Mouse (Mus musculus): ENCODE data around the gene Sec14l1. TPM values are rescaled to one million over a fixed set of nuclear protein-coding genes. Genes with fewer than 3 reads are reported as not detected.

Gene Sec14l1
- polyA plus RNA-seq, 1 experiment from 2014 or later: 47.8 TPM

DNA sequence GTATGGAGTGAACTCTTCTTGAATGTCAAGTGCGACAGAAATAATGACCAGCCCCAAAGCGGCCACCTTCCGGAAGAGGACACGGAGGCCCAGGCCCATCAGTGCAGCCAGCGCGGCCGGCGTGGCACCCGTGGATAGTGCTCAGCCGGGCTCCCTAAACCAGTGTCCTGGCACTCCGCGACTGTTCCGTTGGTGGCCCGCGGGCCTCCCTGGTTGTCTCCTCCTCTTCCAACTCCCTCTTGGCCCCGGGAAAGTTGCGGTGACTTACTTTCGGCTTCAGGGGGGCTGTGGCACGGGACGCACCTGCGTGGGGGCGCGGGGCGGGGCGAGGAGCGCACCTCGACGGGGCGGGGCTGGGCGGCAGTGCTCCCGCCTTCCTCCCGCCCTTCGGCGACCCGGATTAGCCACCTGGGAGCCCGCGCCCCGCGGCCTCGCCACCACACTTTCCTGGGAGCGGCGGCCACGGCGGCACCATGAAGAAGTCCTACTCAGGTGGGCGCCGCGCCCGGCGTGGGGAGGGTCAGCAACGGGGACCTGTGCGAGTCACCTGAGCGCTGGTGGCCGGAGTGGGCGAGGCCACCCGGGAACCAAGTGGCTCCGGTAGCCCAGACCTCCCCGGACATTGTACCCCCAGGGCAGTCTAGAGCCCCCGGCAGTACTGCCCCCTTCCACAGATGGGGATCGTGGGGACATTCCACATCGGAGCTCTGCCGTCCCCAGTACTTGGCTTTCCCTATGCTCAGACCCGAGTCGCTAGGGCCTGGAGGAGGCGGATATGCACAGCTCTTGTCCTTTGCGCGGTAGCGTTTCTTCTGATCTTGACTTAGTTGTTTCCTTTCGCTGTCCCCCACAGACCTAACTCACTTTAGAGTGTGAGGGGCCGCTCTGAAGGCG lies 84.6 kb downstream of the Sec14l1 start, which contains the start of gene Sept9:
Gene Sept9 (plus strand): TSS at position 380 of the 894 bp plus-strand sequence.
- no peaks in the 10 kb centered on the region for H3K36me3 ChIP-seq
- H3K27ac ChIP-seq: peak within 1 kb of the TSS; percentile 79
- DNase-seq (ENCODE audit: low spot score): peak; percentile 70
- H3K9me3 ChIP-seq (replicated peaks): no peaks in the 10 kb centered on the region
- H3K27me3 ChIP-seq (ENCODE audit: low read depth, poor library complexity, severe bottlenecking): peaks cover 84% of the 10 kb centered on the region
- H3K4me1 ChIP-seq: peaks cover 45% of the 10 kb centered on the region
- under 1% methylated on average over 70 of the region's 70 CpGs for WGBS
- H3K4me3 ChIP-seq: peak within 1 kb of the TSS; percentile 63

DNA sequence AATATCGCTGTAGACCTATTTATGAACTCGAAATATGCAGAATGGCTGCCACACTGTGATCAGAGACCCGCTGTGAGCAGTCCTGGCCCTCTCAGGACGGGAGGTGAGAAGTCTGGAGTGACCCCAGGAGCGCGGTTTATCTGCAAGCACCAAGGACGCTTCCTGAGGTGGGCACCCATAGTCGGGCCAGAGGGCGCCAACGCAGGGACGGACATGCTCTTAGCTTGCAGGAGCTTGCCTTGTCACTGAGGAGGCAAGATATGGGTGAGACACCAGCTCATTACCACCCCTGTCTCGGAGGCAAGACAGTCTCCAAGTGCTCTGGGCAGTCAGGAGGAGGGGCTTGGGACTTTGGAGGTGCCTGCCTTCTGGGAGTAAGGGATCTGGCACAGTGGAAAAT lies 86.9 kb downstream of the Sec14l1 start:
- no peaks in the 10 kb centered on the region for H3K36me3 ChIP-seq
- no peaks in the 10 kb centered on the region for H3K9me3 ChIP-seq (replicated peaks)
- H3K4me3 ChIP-seq: no peak overlapping the region
- peaks cover 56% of the 10 kb centered on the region for H3K4me1 ChIP-seq
- 82% methylated on average over 12 of the region's 12 CpGs for WGBS
- DNase-seq (ENCODE audit: low spot score): no peak
- H3K27ac ChIP-seq: no peak overlapping the region
- H3K27me3 ChIP-seq (ENCODE audit: low read depth, poor library complexity, severe bottlenecking): peaks cover 77% of the 10 kb centered on the region

DNA sequence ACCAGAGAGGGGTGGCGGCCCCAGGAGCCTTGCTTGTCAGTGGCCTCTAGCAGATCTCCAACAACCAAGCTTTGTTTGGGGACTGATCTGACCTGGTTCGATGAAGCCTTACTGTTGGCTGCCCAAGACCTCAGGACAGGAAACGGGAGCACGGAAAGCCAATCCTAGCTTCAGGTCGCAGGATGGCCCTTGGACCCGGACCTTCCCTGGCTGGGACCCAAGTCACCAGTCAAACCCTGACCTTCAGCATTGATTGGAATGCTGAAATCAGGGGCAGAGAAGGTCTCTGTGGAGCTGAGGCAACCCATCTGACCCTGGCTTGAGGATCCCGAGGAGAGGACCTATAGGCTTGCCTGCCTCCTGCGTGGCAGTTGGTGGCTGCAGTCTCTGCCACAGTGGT lies 89.6 kb downstream of the Sec14l1 start:
- Histone ChIP-seq H3K36me3 (no peaks in the 10 kb centered on the region), H3K27me3 (ENCODE audit: low read depth, poor library complexity, severe bottlenecking) (peaks cover 49% of the 10 kb centered on the region), H3K4me3 (no peak overlapping the region), H3K27ac (peak overlapping the region; percentile 15; the same call in 1 of the 2 replicates), H3K4me1 (peaks cover 68% of the 10 kb centered on the region), H3K9me3 (replicated peaks) (no peaks in the 10 kb centered on the region)
- 88% methylated on average over 8 of the region's 8 CpGs for WGBS
- DNase-seq (ENCODE audit: low spot score): no peak

DNA sequence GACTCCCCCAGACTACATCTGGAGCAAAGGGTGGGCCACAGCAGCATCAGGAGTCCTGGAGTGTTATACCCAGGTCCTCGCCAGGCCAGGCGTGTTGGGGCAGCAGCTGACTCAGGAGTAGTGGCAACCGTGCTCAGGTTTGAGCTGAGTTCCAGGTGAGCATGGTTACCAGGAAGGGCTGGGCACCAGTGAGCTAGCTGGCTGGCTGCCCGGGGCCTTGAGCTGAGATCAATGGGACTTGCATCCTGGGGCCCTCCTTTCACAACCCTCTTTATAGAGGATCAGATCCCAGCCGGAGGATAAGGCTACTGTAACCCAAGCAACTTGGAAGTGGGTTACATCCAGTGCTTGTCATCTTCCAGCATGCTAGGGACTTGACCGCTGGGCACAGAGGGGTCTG lies 90.1 kb downstream of the Sec14l1 start:
- DNase-seq (ENCODE audit: low spot score): no peak
- H3K4me1 ChIP-seq: peaks cover 63% of the 10 kb centered on the region

DNA sequence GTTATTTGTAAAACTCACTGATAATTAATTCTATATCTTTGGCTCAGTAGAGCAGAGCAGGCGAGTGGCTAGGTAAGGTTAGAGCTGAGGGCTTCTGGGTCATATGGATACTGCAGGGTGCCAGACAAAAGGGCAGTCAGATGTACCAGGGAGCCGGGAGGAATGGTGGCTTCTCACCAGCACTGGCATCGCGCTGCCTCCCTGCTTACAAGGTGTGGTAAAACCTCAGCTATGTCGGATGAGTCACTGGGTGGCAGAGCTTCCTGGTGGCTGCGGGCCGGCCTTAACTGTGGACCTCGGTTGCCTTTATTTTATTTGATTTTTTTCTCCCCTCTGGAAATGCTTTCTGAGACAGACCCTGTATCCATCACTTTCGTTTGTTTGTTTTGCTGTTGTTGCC lies 90.5 kb downstream of the Sec14l1 start:
- Histone ChIP-seq H3K4me1 (peaks cover 59% of the 10 kb centered on the region), H3K27ac (no peak overlapping the region)
- WGBS: 83% methylated on average over 9 of the region's 9 CpGs

More for the DNA sequence above, 90.1 kb downstream of the Sec14l1 start:
- Histone ChIP-seq H3K27me3 (ENCODE audit: low read depth, poor library complexity, severe bottlenecking) (peaks cover 45% of the 10 kb centered on the region), H3K9me3 (replicated peaks) (no peaks in the 10 kb centered on the region), H3K4me3 (no peak overlapping the region), H3K36me3 (no peaks in the 10 kb centered on the region), H3K27ac (0 out of 2 replicates have a peak overlapping the region, but pooled peaks have one; percentile 15)
- WGBS: 88% methylated on average over 6 of the region's 6 CpGs

DNA sequence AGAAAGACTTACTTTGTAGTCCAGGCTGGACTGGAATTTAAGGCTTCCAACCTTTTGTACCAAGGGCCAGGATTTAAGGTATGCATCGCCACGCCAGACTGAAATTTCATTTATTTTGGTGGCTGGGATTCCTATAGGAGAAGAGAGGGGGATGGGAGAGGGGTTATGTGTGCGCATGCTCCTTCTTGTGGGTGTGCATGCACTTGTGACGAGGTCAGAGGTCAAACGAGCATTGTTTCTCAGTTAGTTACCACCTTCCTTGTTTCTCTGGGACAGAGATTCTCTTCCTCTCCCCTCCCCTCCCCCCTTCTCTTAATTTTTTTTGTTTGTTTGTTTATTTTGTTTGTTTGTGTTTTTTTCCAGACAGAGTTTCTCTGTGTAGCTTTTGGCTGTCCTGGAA lies 92.5 kb downstream of the Sec14l1 start:
- no peak overlapping the region for H3K4me3 ChIP-seq
- peaks cover 21% of the 10 kb centered on the region for H3K27me3 ChIP-seq (ENCODE audit: low read depth, poor library complexity, severe bottlenecking)
- no peak for DNase-seq (ENCODE audit: low spot score)
- H3K36me3 ChIP-seq: no peaks in the 10 kb centered on the region
- peaks cover 51% of the 10 kb centered on the region for H3K4me1 ChIP-seq
- WGBS: 84% methylated on average over 5 of the region's 5 CpGs
- H3K9me3 ChIP-seq (replicated peaks): no peaks in the 10 kb centered on the region
- H3K27ac ChIP-seq: peak overlapping the region; percentile 42; the same call in 1 of the 2 replicates

More for the DNA sequence above, 90.5 kb downstream of the Sec14l1 start:
- Histone ChIP-seq H3K4me3 (no peak overlapping the region), H3K36me3 (no peaks in the 10 kb centered on the region), H3K27me3 (ENCODE audit: low read depth, poor library complexity, severe bottlenecking) (peaks cover 41% of the 10 kb centered on the region), H3K9me3 (replicated peaks) (no peaks in the 10 kb centered on the region)
- no peak for DNase-seq (ENCODE audit: low spot score)

DNA sequence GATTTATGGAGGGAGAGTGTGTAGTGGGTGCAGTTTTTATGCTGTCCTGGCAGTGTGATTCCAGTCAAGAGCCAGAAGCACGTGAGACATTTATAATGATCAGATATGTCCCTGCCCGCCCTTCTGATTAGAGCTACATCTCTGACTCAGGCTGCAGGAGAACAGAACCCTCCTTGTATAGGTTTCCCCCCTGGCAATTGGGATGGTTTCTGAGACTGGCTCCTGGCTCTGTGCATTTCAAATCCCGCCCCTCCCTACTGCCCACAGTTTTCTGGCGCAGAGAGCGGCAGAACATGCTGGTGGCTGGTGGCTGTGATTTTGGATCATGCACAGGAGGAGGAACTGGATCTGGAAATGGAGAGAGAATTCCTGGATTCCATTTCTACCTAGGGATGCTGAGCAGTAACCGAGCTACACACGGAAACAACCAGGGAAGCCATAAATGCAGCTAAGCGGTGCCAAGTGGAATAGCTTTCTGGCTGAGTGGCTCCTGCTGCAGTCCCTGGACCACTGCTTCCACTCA lies 93.2 kb downstream of the Sec14l1 start:
- H3K36me3 ChIP-seq: no peaks in the 10 kb centered on the region
- no peak for DNase-seq (ENCODE audit: low spot score)
- H3K27ac ChIP-seq: peak overlapping the region; percentile 37; the same call in 1 of the 2 replicates
- H3K9me3 ChIP-seq (replicated peaks): no peaks in the 10 kb centered on the region
- peaks cover 13% of the 10 kb centered on the region; the same call in 1 of the 2 replicates for H3K27me3 ChIP-seq (ENCODE audit: low read depth, poor library complexity, severe bottlenecking)
- peaks cover 43% of the 10 kb centered on the region for H3K4me1 ChIP-seq
- no peak overlapping the region for H3K4me3 ChIP-seq
- WGBS: 85% methylated on average over 8 of the region's 8 CpGs

Small RNA genes lying within 50 kb of the gene (microRNA-seq; reads per million reads assigned to microRNA genes)
- gene Gm24323: not detected
- gene Mir6516: 1.8 reads per million

Other genes with a start within 250 kb of the Sec14l1 start
- gene Mgat5b, start 196.3 kb upstream of the Sec14l1 start, polyA plus RNA-seq (2016; fragmentation: Nextera tagmentation; extraction: Ambion mirVana): 1.1 and 1.4 TPM in 2 replicates
- gene Sept9, start 84.5 kb downstream of the Sec14l1 start, polyA plus RNA-seq (2016; fragmentation: Nextera tagmentation; extraction: Ambion mirVana): 265 and 282 TPM in 2 replicates